Mouse (Mus musculus): Measurements from ENCODE around the gene Sult1a1. TPM values are rescaled to one million over a fixed set of nuclear protein-coding genes. Genes with fewer than 3 reads are reported as not detected.

Sult1a1 gene
- 1.4 and 2.1 TPM in 2 replicates for polyA plus RNA-seq (2015; fragmentation: Nextera tagmentation; extraction: Ambion mirVana)

GRCm38 (mm10) chr7:126676207-126676606 lies at the start of gene Sult1a1:
TSS of gene Sult1a1 (minus strand) at chr7:126676432.
- peaks cover 48% of the 10 kb centered on the region for H3K36me3 ChIP-seq
- H3K27me3 ChIP-seq: no peaks in the 10 kb centered on the region
- H3K9ac ChIP-seq: no peak within 1 kb of the TSS
- no peak within 1 kb of the TSS for H3K27ac ChIP-seq (replicated peaks)
- no peak within 1 kb of the TSS for H3K4me3 ChIP-seq
- no peaks in the 10 kb centered on the region for H3K4me1 ChIP-seq (replicated peaks)
- no peaks in the 10 kb centered on the region for H3K9me3 ChIP-seq
- WGBS: 96% methylated on average over 1 of the region's 1 CpGs
- H3K4me2 ChIP-seq: no peak within 1 kb of the TSS
- ATAC-seq (ENCODE audit: low read depth): no peak

GRCm38 (mm10) chr7:126725667-126726066 lies 49.4 kb upstream of the Sult1a1 start:
- no peak overlapping the region for H3K4me3 ChIP-seq
- WGBS: 84% methylated on average over 5 of the region's 5 CpGs
- H3K4me1 ChIP-seq (replicated peaks): no peaks in the 10 kb centered on the region
- no peaks in the 10 kb centered on the region for H3K9me3 ChIP-seq
- H3K27ac ChIP-seq (replicated peaks): no peak overlapping the region
- H3K36me3 ChIP-seq: no peaks in the 10 kb centered on the region
- no peak overlapping the region for H3K4me2 ChIP-seq
- H3K27me3 ChIP-seq: no peaks in the 10 kb centered on the region
- no peak overlapping the region for H3K9ac ChIP-seq
- no peak for ATAC-seq (ENCODE audit: low read depth)

GRCm38 (mm10) chr7:126725077-126725476 lies 48.8 kb upstream of the Sult1a1 start:
- no peak for ATAC-seq (ENCODE audit: low read depth)
- Histone ChIP-seq H3K9ac (no peak overlapping the region), H3K36me3 (no peaks in the 10 kb centered on the region), H3K4me1 (replicated peaks) (no peaks in the 10 kb centered on the region), H3K9me3 (no peaks in the 10 kb centered on the region), H3K27me3 (no peaks in the 10 kb centered on the region), H3K4me2 (no peak overlapping the region), H3K27ac (replicated peaks) (no peak overlapping the region), H3K4me3 (no peak overlapping the region)
- 76% methylated on average over 3 of the region's 3 CpGs for WGBS

GRCm38 (mm10) chr7:126721635-126722034 lies 45.4 kb upstream of the Sult1a1 start:
- Histone ChIP-seq H3K27ac (replicated peaks) (no peak overlapping the region), H3K4me2 (no peak overlapping the region), H3K9ac (no peak overlapping the region), H3K36me3 (no peaks in the 10 kb centered on the region), H3K4me3 (no peak overlapping the region), H3K4me1 (replicated peaks) (no peaks in the 10 kb centered on the region), H3K27me3 (no peaks in the 10 kb centered on the region), H3K9me3 (no peaks in the 10 kb centered on the region)
- 91% methylated on average over 13 of the region's 13 CpGs for WGBS
- ATAC-seq (ENCODE audit: low read depth): no peak

GRCm38 (mm10) chr7:126718787-126719337 lies 42.6 kb upstream of the Sult1a1 start:
- Histone ChIP-seq H3K4me2 (no peak overlapping the region), H3K4me3 (no peak overlapping the region), H3K4me1 (replicated peaks) (no peaks in the 10 kb centered on the region), H3K36me3 (no peaks in the 10 kb centered on the region), H3K27me3 (no peaks in the 10 kb centered on the region), H3K27ac (replicated peaks) (no peak overlapping the region), H3K9ac (no peak overlapping the region), H3K9me3 (no peaks in the 10 kb centered on the region)
- WGBS: 96% methylated on average over 5 of the region's 5 CpGs
- no peak for ATAC-seq (ENCODE audit: low read depth)

- no peak overlapping the region for H3K9ac ChIP-seq
- no peak overlapping the region for H3K4me3 ChIP-seq
- H3K4me2 ChIP-seq: no peak overlapping the region
- H3K9me3 ChIP-seq: no peaks in the 10 kb centered on the region
- no peak for ATAC-seq (ENCODE audit: low read depth)
- no peaks in the 10 kb centered on the region for H3K4me1 ChIP-seq (replicated peaks)
- H3K27ac ChIP-seq (replicated peaks): no peak overlapping the region
- no peaks in the 10 kb centered on the region for H3K27me3 ChIP-seq
- 94% methylated on average over 3 of the region's 3 CpGs for WGBS
- H3K36me3 ChIP-seq: no peaks in the 10 kb centered on the region
Measured at GRCm38 (mm10) chr7:126717566-126717965, 41.3 kb upstream of the Sult1a1 start.

GRCm38 (mm10) chr7:126715679-126716078 lies 39.4 kb upstream of the Sult1a1 start:
- WGBS: 80% methylated on average over 4 of the region's 4 CpGs
- Histone ChIP-seq H3K27ac (replicated peaks) (no peak overlapping the region), H3K36me3 (no peaks in the 10 kb centered on the region), H3K27me3 (no peaks in the 10 kb centered on the region), H3K4me1 (replicated peaks) (no peaks in the 10 kb centered on the region), H3K9ac (no peak overlapping the region), H3K4me3 (no peak overlapping the region), H3K4me2 (no peak overlapping the region), H3K9me3 (no peaks in the 10 kb centered on the region)
- ATAC-seq (ENCODE audit: low read depth): no peak

- H3K4me2 ChIP-seq: no peak overlapping the region
- ATAC-seq (ENCODE audit: low read depth): no peak
- H3K4me3 ChIP-seq: no peak overlapping the region
- 83% methylated on average over 3 of the region's 3 CpGs for WGBS
- H3K27me3 ChIP-seq: no peaks in the 10 kb centered on the region; the same call in 1 of the 2 replicates
- H3K27ac ChIP-seq (replicated peaks): no peak overlapping the region
- no peaks in the 10 kb centered on the region for H3K36me3 ChIP-seq
- no peak overlapping the region for H3K9ac ChIP-seq
- peaks cover 3% of the 10 kb centered on the region; the same call in 1 of the 2 replicates for H3K9me3 ChIP-seq
- no peaks in the 10 kb centered on the region for H3K4me1 ChIP-seq (replicated peaks)
Measured at GRCm38 (mm10) chr7:126711910-126712309, 35.7 kb upstream of the Sult1a1 start.

- Histone ChIP-seq H3K36me3 (no peaks in the 10 kb centered on the region), H3K9me3 (peaks cover 3% of the 10 kb centered on the region; the same call in 1 of the 2 replicates), H3K27ac (replicated peaks) (no peak overlapping the region), H3K4me3 (no peak overlapping the region), H3K9ac (no peak overlapping the region), H3K4me2 (no peak overlapping the region), H3K27me3 (peaks cover 10% of the 10 kb centered on the region; the same call in 1 of the 2 replicates), H3K4me1 (replicated peaks) (peaks cover 2% of the 10 kb centered on the region; the same call in 1 of the 2 replicates)
- 83% methylated on average over 4 of the region's 4 CpGs for WGBS
- ATAC-seq (ENCODE audit: low read depth): no peak
Measured at GRCm38 (mm10) chr7:126710266-126710665, 34.0 kb upstream of the Sult1a1 start.

- peaks cover 3% of the 10 kb centered on the region; the same call in 1 of the 2 replicates for H3K9me3 ChIP-seq
- H3K27ac ChIP-seq (replicated peaks): no peak overlapping the region
- H3K36me3 ChIP-seq: no peaks in the 10 kb centered on the region
- WGBS: 88% methylated on average over 10 of the region's 10 CpGs
- no peak for ATAC-seq (ENCODE audit: low read depth)
- no peak overlapping the region for H3K4me2 ChIP-seq
- no peak overlapping the region for H3K4me3 ChIP-seq
- H3K9ac ChIP-seq: no peak overlapping the region
- H3K4me1 ChIP-seq (replicated peaks): peaks cover 20% of the 10 kb centered on the region
- H3K27me3 ChIP-seq: peaks cover 10% of the 10 kb centered on the region; the same call in 1 of the 2 replicates
Measured at GRCm38 (mm10) chr7:126708175-126708952, 32.1 kb upstream of the Sult1a1 start.

GRCm38 (mm10) chr7:126707442-126708174 lies 31.4 kb upstream of the Sult1a1 start, which contains the start of gene Coro1a:
TSS of gene Coro1a (minus strand) at chr7:126707787.
- Histone ChIP-seq H3K27ac (replicated peaks) (no peak within 1 kb of the TSS), H3K4me3 (no peak within 1 kb of the TSS), H3K9ac (no peak within 1 kb of the TSS), H3K36me3 (no peaks in the 10 kb centered on the region), H3K4me1 (replicated peaks) (peaks cover 27% of the 10 kb centered on the region), H3K4me2 (no peak within 1 kb of the TSS), H3K9me3 (peaks cover 3% of the 10 kb centered on the region; the same call in 1 of the 2 replicates), H3K27me3 (peaks cover 10% of the 10 kb centered on the region; the same call in 1 of the 2 replicates)
- no peak for ATAC-seq (ENCODE audit: low read depth)
- 89% methylated on average over 19 of the region's 19 CpGs for WGBS
